Mouse (Mus musculus): ENCODE measurements at regions not wholly inside any gene's neighbourhood (a gene's known extent, or its start where the extent isn't known, plus 50 kb on each side); places are given as distances from the start of the nearest gene placed in this dataset.

DNA sequence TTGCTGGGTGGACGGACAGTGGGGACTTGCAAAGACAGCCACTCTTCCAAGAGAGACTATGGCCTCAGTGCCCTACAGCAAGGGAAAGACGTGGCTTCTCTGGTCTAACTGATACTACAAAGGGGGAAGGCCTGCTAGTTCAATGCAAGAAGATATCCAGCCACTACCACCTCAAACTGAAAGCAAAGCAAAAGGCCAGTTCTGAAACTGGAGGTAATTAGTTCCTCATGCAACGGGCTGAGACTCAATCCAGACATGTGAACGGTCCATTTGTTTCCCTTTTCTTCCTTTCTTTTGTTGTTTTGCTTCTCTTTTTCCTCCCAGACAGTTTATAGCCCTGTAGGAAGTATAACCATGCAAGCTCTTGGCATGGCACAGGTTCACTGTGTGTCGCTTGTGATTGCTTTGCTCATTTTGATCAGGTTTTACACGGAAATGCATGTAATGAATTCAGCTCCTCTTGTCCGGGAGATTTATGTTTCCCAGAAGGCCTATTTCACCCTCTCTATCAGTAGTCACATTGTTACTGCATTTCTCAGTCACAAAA, 260.5 kb upstream of the Bmper start:
- TF ChIP-seq CTCF (IDR thresholded peaks at IDR 0.05; ENCODE audit: low read depth) (no peak), EP300 (IDR thresholded peaks at IDR 0.05; ENCODE audit: low read depth) (no peak)
